Mouse (Mus musculus) embryonic facial prominence, embryonic 11.5 days (tissue): Measurements from ENCODE around the gene Hist1h3f. TPM values are rescaled to one million over a fixed set of nuclear protein-coding genes. Genes with fewer than 3 reads are reported as not detected.
A peak's percentile ranks its signal among the peaks of the same experiment; 100 is the strongest.

Experiments used
- ATAC-seq: fragments of 200-750 bp; cut with Nextera tagmentation; replicated peaks from 2 replicates; pipeline ENCODE4 v1.8.0; 2017; ENCODE audit warnings: low read depth; ENCODE audit not compliant: insufficient number of reproducible peaks, low FRiP score, low TSS enrichment
- DNase-seq: peaks from one replicate; pipeline ENCODE4 v3.0.0-alpha.2; 2015; ENCODE audit warnings: low spot score
- H3K27ac ChIP-seq: fragments of 300-500 bp; sonication (generic); replicated peaks from 2 replicates; pipeline ENCODE4 v1.5.1; 2014; ENCODE audit warnings: mild to moderate bottlenecking, low read depth, low read length, control low read depth
- H3K27me3 ChIP-seq: fragments of 300-500 bp; sonication (generic); 2 replicates; pipeline ENCODE4 v1.6.1; 2014; ENCODE audit warnings: mild to moderate bottlenecking, low read length, moderate library complexity, mixed read lengths; ENCODE audit not compliant: control insufficient read depth, insufficient read depth
- H3K36me3 ChIP-seq: fragments of 300-500 bp; sonication (generic); replicated peaks from 2 replicates; pipeline ENCODE4 v1.6.1; 2014; ENCODE audit warnings: low read depth, mild to moderate bottlenecking, low read length, moderate library complexity, mixed read lengths; ENCODE audit not compliant: control insufficient read depth, insufficient read depth
- H3K4me1 ChIP-seq: fragments of 300-500 bp; sonication (generic); 2 replicates; pipeline ENCODE4 v1.6.1; 2014; ENCODE audit warnings: low read length, mixed read lengths; ENCODE audit not compliant: control insufficient read depth, insufficient read depth
- H3K4me2 ChIP-seq: fragments of 300-500 bp; sonication (generic); 2 replicates; pipeline ENCODE4 v1.6.1; 2014; ENCODE audit warnings: low read depth, mild to moderate bottlenecking, control low read depth, low read length, moderate library complexity
- H3K4me3 ChIP-seq: fragments of 300-500 bp; sonication (generic); 2 replicates; pipeline ENCODE4 v1.5.1; 2014; ENCODE audit warnings: low read depth, low read length, control low read depth
- H3K9ac ChIP-seq: fragments of 300-500 bp; sonication (generic); replicated peaks from 2 replicates; pipeline ENCODE4 v1.6.1; 2014; ENCODE audit warnings: mild to moderate bottlenecking, control low read depth, low read length
- H3K9me3 ChIP-seq: fragments of 300-500 bp; sonication (generic); replicated peaks from 2 replicates; pipeline ENCODE4 v1.6.1; 2016; ENCODE audit warnings: mild to moderate bottlenecking, low read length, inconsistent platforms, mixed read lengths; ENCODE audit not compliant: control insufficient read depth
- WGBS: fragments of 180-500 bp; shearing (Covaris S2); extraction: QIAGEN DNeasy Blood & Tissue Kit; methylation state at CpG from one replicate; pipeline ENCODE4 v1.1.7; 2014; 5-methylcytosine and 5-hydroxymethylcytosine counted together
- polyA plus RNA-seq: library from polyadenylated mRNA; unstranded; fragments of >200 nt; fragmentation: Nextera tagmentation; extraction: Ambion mirVana; gene quantifications from 2 replicates; pipeline ENCODE4 v1.2.1, GENCODE M21; 2014

Hist1h3f gene
- polyA plus RNA-seq, 1 experiment from 2014 or later = 1.5 TPM

- H3K36me3 ChIP-seq = no peaks in the 10 kb centered on the region
- no peak overlapping the region; the same call in 1 of the 2 replicates for H3K4me3 ChIP-seq
- DNase-seq (no peak), ATAC-seq (no peak)
- H3K9ac ChIP-seq = no peak overlapping the region
- no peaks in the 10 kb centered on the region for H3K9me3 ChIP-seq
- no peak overlapping the region for H3K27ac ChIP-seq
- 30% methylated on average over 9 of the region's 9 CpGs for WGBS
- peak overlapping the region; percentile 36; the same call in 1 of the 2 replicates for H3K4me2 ChIP-seq
- no peaks in the 10 kb centered on the region for H3K4me1 ChIP-seq
- H3K27me3 ChIP-seq = no peaks in the 10 kb centered on the region
These were observed 41.8 kb upstream of the Hist1h3f start for GRCm38 (mm10) chr13:23502031-23502567.

GRCm38 (mm10) chr13:23502916-23503315 is 40.9 kb upstream of the Hist1h3f start:
- Histone ChIP-seq H3K9me3 (no peaks in the 10 kb centered on the region), H3K27ac (no peak overlapping the region), H3K36me3 (no peaks in the 10 kb centered on the region), H3K27me3 (no peaks in the 10 kb centered on the region), H3K4me2 (no peak overlapping the region), H3K9ac (no peak overlapping the region), H3K4me3 (no peak overlapping the region), H3K4me1 (no peaks in the 10 kb centered on the region)
- no peak for DNase-seq
- WGBS = 27% methylated on average over 4 of the region's 4 CpGs
- ATAC-seq = no peak

DNA sequence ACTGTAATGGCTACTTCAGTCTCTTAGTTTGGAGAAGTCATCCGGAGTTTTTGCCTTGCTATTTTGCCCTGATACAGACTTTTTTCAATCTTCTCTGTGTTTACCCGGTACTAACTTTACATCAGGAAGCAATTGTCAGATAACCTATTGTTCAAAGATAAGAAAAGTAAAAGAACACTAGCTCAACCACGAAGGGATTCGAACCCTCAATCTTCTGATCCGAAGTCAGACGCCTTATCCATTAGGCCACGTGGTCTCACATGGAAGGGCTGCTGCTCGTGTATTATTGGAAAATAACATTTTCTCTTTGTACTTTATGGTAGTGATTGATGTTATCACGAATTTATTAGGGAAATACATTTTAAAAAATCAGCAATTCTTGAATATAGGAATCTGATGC is 40.1 kb upstream of the Hist1h3f start:
- WGBS = under 1% methylated on average over 9 of the region's 9 CpGs
- Histone ChIP-seq H3K36me3 (no peaks in the 10 kb centered on the region), H3K4me3 (0 out of 2 replicates have a peak overlapping the region, but pooled peaks have one; percentile 3), H3K4me2 (no peak overlapping the region), H3K9ac (no peak overlapping the region), H3K4me1 (no peaks in the 10 kb centered on the region), H3K27me3 (no peaks in the 10 kb centered on the region), H3K9me3 (no peaks in the 10 kb centered on the region), H3K27ac (no peak overlapping the region)
- no peak for ATAC-seq
- peak; percentile 91 for DNase-seq

DNA sequence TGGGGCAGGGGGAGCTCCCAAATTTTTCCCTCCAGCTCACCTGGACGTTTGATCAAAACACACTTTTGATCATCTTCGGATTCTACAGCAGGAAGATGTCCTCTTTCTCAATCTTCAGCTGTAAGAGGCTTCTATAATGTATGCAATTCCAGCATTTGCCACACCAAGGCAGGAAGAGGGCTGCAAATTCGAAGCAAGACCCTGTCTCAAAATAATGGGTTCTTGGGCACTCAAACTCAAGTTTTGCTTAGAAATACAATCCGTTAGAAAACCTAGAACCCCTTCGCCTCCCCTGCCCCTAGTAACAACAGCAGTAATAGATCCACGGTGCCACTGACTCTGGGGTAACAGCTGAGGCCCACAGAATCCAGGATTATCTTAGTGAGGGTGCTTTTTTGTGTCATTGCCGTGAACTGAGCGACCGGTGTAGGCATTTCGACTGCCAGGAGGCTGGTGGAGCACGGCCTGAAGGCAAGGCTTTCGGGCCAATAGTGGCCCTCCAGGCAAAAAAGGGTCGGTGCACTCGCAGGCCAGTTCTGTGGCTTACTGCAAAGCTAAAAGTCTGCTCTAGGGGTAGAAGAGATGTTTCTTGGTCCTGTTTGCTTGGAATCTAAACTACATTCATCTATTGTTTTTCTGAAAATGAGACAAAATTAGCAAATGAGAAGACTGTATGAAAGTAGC is 38.0 kb upstream of the Hist1h3f start:
- peak; percentile 36; the same call in 1 of the 2 replicates for ATAC-seq
- peak; percentile 58 for DNase-seq
- no peaks in the 10 kb centered on the region for H3K9me3 ChIP-seq
- H3K9ac ChIP-seq = peak overlapping the region; percentile 20; the same call in 1 of the 2 replicates
- H3K4me2 ChIP-seq = peak overlapping the region; percentile 48
- H3K27ac ChIP-seq = no peak overlapping the region
- H3K4me1 ChIP-seq = no peaks in the 10 kb centered on the region
- H3K4me3 ChIP-seq = peak overlapping the region; percentile 31
- no peaks in the 10 kb centered on the region for H3K36me3 ChIP-seq
- H3K27me3 ChIP-seq = no peaks in the 10 kb centered on the region
- 3% methylated on average over 14 of the region's 14 CpGs for WGBS

- no peak overlapping the region for H3K9ac ChIP-seq
- H3K4me3 ChIP-seq = peak overlapping the region; percentile 31; the same call in 1 of the 2 replicates
- no peaks in the 10 kb centered on the region for H3K27me3 ChIP-seq
- no peaks in the 10 kb centered on the region for H3K9me3 ChIP-seq
- WGBS = 1% methylated on average over 13 of the region's 13 CpGs
- no peaks in the 10 kb centered on the region for H3K36me3 ChIP-seq
- DNase-seq (peak; percentile 89), ATAC-seq (no peak)
- no peak overlapping the region for H3K27ac ChIP-seq
- H3K4me2 ChIP-seq = no peak overlapping the region; the same call in 1 of the 2 replicates
- H3K4me1 ChIP-seq = no peaks in the 10 kb centered on the region
These were observed 37.5 kb upstream of the Hist1h3f start for GRCm38 (mm10) chr13:23506351-23506750.

DNA sequence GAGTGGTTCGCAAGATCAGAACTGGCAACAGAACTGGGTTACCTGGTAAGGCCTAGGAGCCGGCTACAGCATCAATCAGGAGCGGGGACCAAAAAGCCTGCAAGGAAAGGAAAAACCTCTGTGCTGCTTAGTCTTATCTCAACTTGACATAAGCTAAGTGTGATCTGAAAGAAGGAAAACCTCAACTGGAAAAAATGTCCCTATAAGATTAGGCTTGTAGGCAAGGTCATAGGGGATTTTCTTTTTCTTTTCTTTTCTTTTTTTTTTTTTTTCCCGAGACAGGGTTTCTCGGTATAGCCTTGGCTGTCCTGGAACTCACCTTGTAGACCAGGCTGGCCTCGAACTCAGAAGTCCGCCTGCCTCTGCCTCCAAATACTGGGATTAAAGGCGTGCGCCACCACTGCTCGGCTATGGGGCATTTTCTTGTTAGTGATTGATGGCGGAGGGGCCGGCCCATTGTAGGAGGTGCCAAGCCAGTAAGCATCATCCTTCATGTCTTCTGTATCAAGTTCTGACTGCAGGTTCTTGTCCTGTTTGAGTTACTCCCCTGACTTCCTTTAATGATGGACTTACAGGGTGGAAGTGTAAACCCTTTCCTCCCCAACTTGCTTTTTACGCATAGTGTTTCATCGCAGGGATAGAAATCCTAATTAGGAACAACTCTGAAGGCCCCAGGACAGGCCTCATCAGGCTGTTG is 36.9 kb upstream of the Hist1h3f start:
- no peak for ATAC-seq

GRCm38 (mm10) chr13:23510127-23510526 is 33.7 kb upstream of the Hist1h3f start:
- DNase-seq = no peak
- no peaks in the 10 kb centered on the region for H3K27me3 ChIP-seq
- ATAC-seq = no peak
- H3K27ac ChIP-seq = no peak overlapping the region
- H3K9me3 ChIP-seq = no peaks in the 10 kb centered on the region
- H3K4me3 ChIP-seq = no peak overlapping the region
- H3K9ac ChIP-seq = no peak overlapping the region
- no peaks in the 10 kb centered on the region for H3K36me3 ChIP-seq
- no peak overlapping the region for H3K4me2 ChIP-seq
- 57% methylated on average over 1 of the region's 1 CpGs for whole genome bisulfite sequencing
- H3K4me1 ChIP-seq = no peaks in the 10 kb centered on the region

More for the DNA sequence above, 36.9 kb upstream of the Hist1h3f start:
- H3K9me3 ChIP-seq = no peaks in the 10 kb centered on the region
- no peak overlapping the region for H3K4me3 ChIP-seq
- no peak overlapping the region for H3K27ac ChIP-seq
- H3K4me2 ChIP-seq = no peak overlapping the region; the same call in 1 of the 2 replicates
- H3K36me3 ChIP-seq = no peaks in the 10 kb centered on the region
- no peaks in the 10 kb centered on the region for H3K27me3 ChIP-seq
- H3K4me1 ChIP-seq = no peaks in the 10 kb centered on the region
- H3K9ac ChIP-seq = no peak overlapping the region
- 14% methylated on average over 14 of the region's 14 CpGs for WGBS
- DNase-seq = no peak

- Histone ChIP-seq H3K4me3 (no peak overlapping the region), H3K4me2 (no peak overlapping the region), H3K36me3 (no peaks in the 10 kb centered on the region), H3K4me1 (no peaks in the 10 kb centered on the region), H3K9ac (no peak overlapping the region), H3K9me3 (no peaks in the 10 kb centered on the region), H3K27me3 (no peaks in the 10 kb centered on the region), H3K27ac (no peak overlapping the region)
- 95% methylated on average over 1 of the region's 1 CpGs for WGBS
- ATAC-seq = no peak
- no peak for DNase-seq
These were observed 30.3 kb upstream of the Hist1h3f start for GRCm38 (mm10) chr13:23513517-23513916.
